Comparison of ENCODE assay signal across 8 mouse cellular contexts in genomic region chr6:29388606-29389080, GRCm38 (mm10). TPM values are rescaled to one million over a fixed set of nuclear protein-coding genes. Genes with fewer than 3 reads are reported as not detected.
A peak's percentile ranks its signal among the peaks of the same experiment; 100 is the strongest.
DNase-seq lines count a peak whose midpoint lies in the region; ATAC-seq and TF ChIP-seq lines count a peak whose summit lies in the region.

No protein-coding gene starts in this region.

- TF ChIP-seq CTCF in CH12.LX (conservative IDR thresholded peaks at IDR 0.05 in 1 of 2, IDR thresholded peaks at IDR 0.05 in 1 of 2; ENCODE audit: low read depth in 2 of 2, low read length in 2 of 2) = no peak
- TF ChIP-seq CTCF in brain, embryonic 14.5 days (IDR thresholded peaks at IDR 0.05; ENCODE audit: borderline replicate concordance, extremely low read depth, insufficient read depth, insufficient read length) = no peak

- H3K36me3 ChIP-seq in CH12.LX (replicated peaks in 1 of 2; ENCODE audit: control insufficient read depth in 1 of 2, insufficient read depth in 1 of 2, low read length in 1 of 2) = no peaks in the 10 kb centered on the region
- H3K36me3 ChIP-seq in heart, embryonic 10.5 days = no peaks in the 10 kb centered on the region
- H3K36me3 ChIP-seq in limb, embryonic 12.5 days = no peaks in the 10 kb centered on the region
- no peaks in the 10 kb centered on the region for H3K36me3 ChIP-seq in midbrain, embryonic 15.5 days (replicated peaks)

- peak overlapping the region; percentile 70 to 81 (median 78) for H3K4me3 ChIP-seq in CH12.LX (replicated peaks in 1 of 3; ENCODE audit: low read depth in 2 of 3, low read length in 2 of 3, poor library complexity in 1 of 3)
- peak overlapping the region; percentile 59 for H3K4me3 ChIP-seq in heart, embryonic 10.5 days
- H3K4me3 ChIP-seq in limb, embryonic 12.5 days (replicated peaks) = peak overlapping the region; percentile 31
- H3K4me3 ChIP-seq in midbrain, embryonic 15.5 days = no peak overlapping the region

- H3K9ac ChIP-seq in CH12.LX (ENCODE audit: insufficient read depth, low read depth) = peak overlapping the region; percentile 41
- no peak overlapping the region for H3K9ac ChIP-seq in limb, embryonic 12.5 days (replicated peaks)
- H3K9ac ChIP-seq in midbrain, embryonic 15.5 days = no peak overlapping the region

- TF ChIP-seq EP300 in CH12.LX (IDR thresholded peaks at IDR 0.05; ENCODE audit: low read length) = no peak

- H3K27me3 ChIP-seq in CH12.LX (replicated peaks) = peaks cover 28% of the 10 kb centered on the region
- H3K27me3 ChIP-seq in heart, embryonic 10.5 days (ENCODE audit: insufficient read depth, poor library complexity, severe bottlenecking) = peaks cover 2% of the 10 kb centered on the region; the same call in 1 of the 2 replicates
- peaks cover 7% of the 10 kb centered on the region; the same call in 1 of the 2 replicates for H3K27me3 ChIP-seq in limb, embryonic 12.5 days
- no peaks in the 10 kb centered on the region; the same call in 1 of the 2 replicates for H3K27me3 ChIP-seq in midbrain, embryonic 15.5 days (replicated peaks)

- TF ChIP-seq POLR2A in CH12.LX (IDR thresholded peaks at IDR 0.05; ENCODE audit: low read depth, low read length) = no peak
- no peak for TF ChIP-seq POLR2A in brain, embryonic 14.5 days (IDR thresholded peaks at IDR 0.05; ENCODE audit: borderline replicate concordance, extremely low read depth, insufficient read depth, insufficient read length, poor library complexity, severe bottlenecking)

- peak; percentile 72 for ATAC-seq in limb, embryonic 12.5 days (ENCODE audit: insufficient number of reproducible peaks, insufficient read depth, low FRiP score, low TSS enrichment, low read depth)
- 0 out of 2 replicates have a peak, but pooled peaks have one; percentile 48 for ATAC-seq in midbrain, embryonic 15.5 days (replicated peaks)

- TF ChIP-seq RAD21 in CH12.LX (IDR thresholded peaks at IDR 0.05; ENCODE audit: low read depth, low read length) = no peak

- no peaks in the 10 kb centered on the region for H3K9me3 ChIP-seq in CH12.LX (replicated peaks; ENCODE audit: low read length)
- H3K9me3 ChIP-seq in heart, embryonic 10.5 days = no peaks in the 10 kb centered on the region
- no peaks in the 10 kb centered on the region for H3K9me3 ChIP-seq in limb, embryonic 12.5 days
- no peaks in the 10 kb centered on the region for H3K9me3 ChIP-seq in midbrain, embryonic 15.5 days

- peak overlapping the region; percentile 24; the same call in 1 of the 2 replicates for H3K27ac ChIP-seq in CH12.LX (ENCODE audit: insufficient read depth, low read depth)
- peak overlapping the region; percentile 7; the same call in 1 of the 2 replicates for H3K27ac ChIP-seq in heart, embryonic 10.5 days
- H3K27ac ChIP-seq in limb, embryonic 12.5 days = peak overlapping the region; percentile 64; the same call in 1 of the 2 replicates
- no peak overlapping the region for H3K27ac ChIP-seq in midbrain, embryonic 15.5 days

- H3K79me2 ChIP-seq in CH12.LX (replicated peaks; ENCODE audit: control insufficient read depth, extremely low read depth, insufficient read depth, poor library complexity, severe bottlenecking) = no peaks in the 10 kb centered on the region

- peak overlapping the region; percentile 83 for H3K4me2 ChIP-seq in CH12.LX (ENCODE audit: insufficient read depth, low read depth, poor library complexity, severe bottlenecking)
- H3K4me2 ChIP-seq in limb, embryonic 12.5 days = peak overlapping the region; percentile 52
- H3K4me2 ChIP-seq in midbrain, embryonic 15.5 days = no peak overlapping the region

- DNase-seq in CH12.LX (ENCODE audit: extremely low read depth) = peak; percentile 89
- peak; percentile 89 for DNase-seq in brain, embryonic 14.5 days (ENCODE audit: low read depth)
- DNase-seq in fibroblast of lung, adult 2 months (ENCODE audit: low read depth) = peak; percentile 85
- DNase-seq in heart, embryonic 10.5 days (ENCODE audit: low spot score) = peak; percentile 85
- DNase-seq in kidney, adult 8-10 months = peak; percentile 87 to 89
- DNase-seq in urinary bladder, adult 18-20 months (ENCODE audit: low spot score in 2 of 2) = peak; percentile 59 to 88

- in situ Hi-C loops in CH12.LX (cut with MboI; ENCODE audit: low pct_ligation_motif_present, low pct_unique_long_range_greater_than_20kb, low sequenced_read_pairs) = loop anchor here (25.0 kb wide), 1 partner anchor 249 kb away; no protein-coding TSS in a partner anchor

- WGBS in heart, embryonic 10.5 days = 9% methylated on average over 11 of the region's 11 CpGs
- WGBS in limb, embryonic 12.5 days = 10% methylated on average over 11 of the region's 11 CpGs
- 11% methylated on average over 11 of the region's 11 CpGs for WGBS in midbrain, embryonic 15.5 days

- peaks cover under 1 to 24% of the 10 kb centered on the region in 2 experiments; a peak in 2 of 4 replicates for H3K4me1 ChIP-seq in CH12.LX (ENCODE audit: control insufficient read depth in 1 of 2, insufficient read depth in 2 of 2)
- H3K4me1 ChIP-seq in heart, embryonic 10.5 days = peaks cover 35% of the 10 kb centered on the region
- peaks cover 26% of the 10 kb centered on the region for H3K4me1 ChIP-seq in limb, embryonic 12.5 days (replicated peaks)
- no peaks in the 10 kb centered on the region for H3K4me1 ChIP-seq in midbrain, embryonic 15.5 days

- dilution Hi-C loops in CH12.LX (cut with MboI; ENCODE audit: extremely low pct_ligation_motif_present, extremely low pct_unique_long_range_greater_than_20kb, low sequenced_read_pairs) = no loop called here

TF ChIP-seq in CH12.LX, 34 proteins besides CTCF, POLR2A, EP300 and RAD21 (continues in another document):
- TF ChIP-seq NELFE (IDR thresholded peaks at IDR 0.05; ENCODE audit: low read depth, low read length) (no peak), SIN3A (IDR thresholded peaks at IDR 0.05; ENCODE audit: low read length) (no peak; the same call in 1 of the 2 replicates), IRF4 (IDR thresholded peaks at IDR 0.05; ENCODE audit: low read depth, low read length) (no peak), TBP (conservative IDR thresholded peaks at IDR 0.05; ENCODE audit: low read depth, low read length) (peak; percentile 100), JUN (IDR thresholded peaks at IDR 0.05; ENCODE audit: insufficient read depth, low read depth, low read length) (no peak), USF2 (conservative IDR thresholded peaks at IDR 0.05; ENCODE audit: low read depth, low read length) (no peak; the same call in 1 of the 2 replicates), MYC (IDR thresholded peaks at IDR 0.05; ENCODE audit: low read depth, low read length) (peak; percentile 95), E2F4 (IDR thresholded peaks at IDR 0.05; ENCODE audit: insufficient replicate concordance, low read depth, low read length) (0 out of 2 replicates have a peak, but pooled peaks have one; percentile 77), ZKSCAN1 (IDR thresholded peaks at IDR 0.05; ENCODE audit: borderline replicate concordance, low read depth, low read length) (no peak), ELF1 (IDR thresholded peaks at IDR 0.05; ENCODE audit: low read depth, low read length) (peak; percentile 97), SMC3 (IDR thresholded peaks at IDR 0.05; ENCODE audit: low read depth, low read length) (no peak), POLR2AphosphoS2 (IDR thresholded peaks at IDR 0.05; ENCODE audit: low read depth, low read length) (no peak), RCOR1 (conservative IDR thresholded peaks at IDR 0.05; ENCODE audit: low read depth, low read length) (no peak), MAFK (IDR thresholded peaks at IDR 0.05; ENCODE audit: insufficient replicate concordance, low read length) (peak; percentile 94), MEF2A (IDR thresholded peaks at IDR 0.05; ENCODE audit: borderline replicate concordance, low read depth, low read length) (no peak), MXI1 (IDR thresholded peaks at IDR 0.05; ENCODE audit: low read depth, low read length) (peak; percentile 86), CHD1 (IDR thresholded peaks at IDR 0.05; ENCODE audit: low read depth, low read length) (no peak)

RNA-seq across cellular contexts. Expression of gene Opn1sw, which starts 0.4 kb away (rescaled TPM):
- total RNA-seq in CH12.LX (2012; rRNA removed) = 0.13 TPM in 1 of 2 replicates, not detected in the other
- total RNA-seq in CH12.LX (2014; rRNA removed) = not detected in 2 replicates
- polyA plus RNA-seq in CH12.LX (2012; ENCODE audit: insufficient read length, low read depth) = not detected in 2 replicates
- polyA plus RNA-seq in brain, embryonic 14.5 days (2012; rRNA removed) = 0.11 and 0.32 TPM in 2 replicates
- 0.11 and 0.37 TPM in 2 replicates for polyA plus RNA-seq in heart, embryonic 10.5 days (2016; fragmentation: Nextera tagmentation; extraction: Ambion mirVana)
- polyA plus RNA-seq in limb, embryonic 12.5 days (2016; fragmentation: Nextera tagmentation; extraction: Ambion mirVana) = 0.31 and 1.1 TPM in 2 replicates
- polyA plus RNA-seq in midbrain, embryonic 15.5 days (2015; fragmentation: Nextera tagmentation; extraction: Ambion mirVana) = 0.28 and 0.54 TPM in 2 replicates

RNA-seq across cellular contexts. Expression of gene Ccdc136, which starts 7.5 kb away (rescaled TPM):
- total RNA-seq in CH12.LX (2012; rRNA removed) = 1.2 and 4.3 TPM in 2 replicates
- 0.28 and 0.64 TPM in 2 replicates for total RNA-seq in CH12.LX (2014; rRNA removed)
- polyA plus RNA-seq in CH12.LX (2012; ENCODE audit: insufficient read length, low read depth) = 2.4 and 2.9 TPM in 2 replicates
- 44.5 and 46.7 TPM in 2 replicates for polyA plus RNA-seq in brain, embryonic 14.5 days (2012; rRNA removed)
- polyA plus RNA-seq in heart, embryonic 10.5 days (2016; fragmentation: Nextera tagmentation; extraction: Ambion mirVana) = 23.4 and 30.3 TPM in 2 replicates
- 31.8 and 40.1 TPM in 2 replicates for polyA plus RNA-seq in limb, embryonic 12.5 days (2016; fragmentation: Nextera tagmentation; extraction: Ambion mirVana)
- polyA plus RNA-seq in midbrain, embryonic 15.5 days (2015; fragmentation: Nextera tagmentation; extraction: Ambion mirVana) = 36.9 and 40.5 TPM in 2 replicates

RNA-seq across cellular contexts. Expression of gene Calu, which starts 40.8 kb away (rescaled TPM):
- total RNA-seq in CH12.LX (2012; rRNA removed) (107 and 125 TPM in 2 replicates), CH12.LX (2014; rRNA removed) (161 and 166 TPM in 2 replicates)
- polyA plus RNA-seq in CH12.LX (2012; ENCODE audit: insufficient read length, low read depth) = 112 and 128 TPM in 2 replicates
- polyA plus RNA-seq in brain, embryonic 14.5 days (2012; rRNA removed) = 98.1 and 118 TPM in 2 replicates
- polyA plus RNA-seq in heart, embryonic 10.5 days (2016; fragmentation: Nextera tagmentation; extraction: Ambion mirVana) = 372 and 465 TPM in 2 replicates
- polyA plus RNA-seq in limb, embryonic 12.5 days (2016; fragmentation: Nextera tagmentation; extraction: Ambion mirVana) = 293 and 320 TPM in 2 replicates
- 154 and 156 TPM in 2 replicates for polyA plus RNA-seq in midbrain, embryonic 15.5 days (2015; fragmentation: Nextera tagmentation; extraction: Ambion mirVana)

RNA-seq across cellular contexts. Expression of gene Flnc, which starts 44.4 kb away (rescaled TPM):
- total RNA-seq in CH12.LX (2012; rRNA removed) (0.71 and 0.76 TPM in 2 replicates), CH12.LX (2014; rRNA removed) (0.22 and 0.24 TPM in 2 replicates)
- 0.56 and 0.60 TPM in 2 replicates for polyA plus RNA-seq in CH12.LX (2012; ENCODE audit: insufficient read length, low read depth)
- polyA plus RNA-seq in brain, embryonic 14.5 days (2012; rRNA removed) = 3.2 and 9.7 TPM in 2 replicates
- polyA plus RNA-seq in heart, embryonic 10.5 days (2016; fragmentation: Nextera tagmentation; extraction: Ambion mirVana) = 40.2 and 83.3 TPM in 2 replicates
- 10.8 and 13.9 TPM in 2 replicates for polyA plus RNA-seq in limb, embryonic 12.5 days (2016; fragmentation: Nextera tagmentation; extraction: Ambion mirVana)
- polyA plus RNA-seq in midbrain, embryonic 15.5 days (2015; fragmentation: Nextera tagmentation; extraction: Ambion mirVana) = 3.3 and 3.4 TPM in 2 replicates
